In genomic region chr6:86419239-86419638, GRCm38 (mm10) we compare ENCODE assay signal across 39 mouse cellular contexts. TPM values are rescaled to one million over a fixed set of nuclear protein-coding genes. Genes with fewer than 3 reads are reported as not detected.
"Had no signal": no experiment of that assay in that cellular context is flagged by ENCODE, and none has a peak within 500 bp of the region (broad histone marks: within the 10 kb centered on the region; RNA-seq: fewer than 3 reads in every experiment).

No protein-coding gene starts in this region.

- H3K4me2 ChIP-seq: limb, embryonic 12.5 days; limb, embryonic 13.5 days; limb, embryonic 15.5 days; liver, embryonic 11.5 days; liver, embryonic 12.5 days; liver, embryonic 13.5 days; liver, embryonic 15.5 days; lung, embryonic 14.5 days; lung, embryonic 15.5 days; midbrain, embryonic 11.5 days; midbrain, embryonic 12.5 days; midbrain, embryonic 13.5 days; midbrain, embryonic 15.5 days; neural tube, embryonic 12.5 days had no signal

- H3K9ac ChIP-seq: limb, embryonic 12.5 days; limb, embryonic 13.5 days; limb, embryonic 15.5 days; liver, embryonic 12.5 days; liver, embryonic 13.5 days; liver, embryonic 14.5 days; liver, embryonic 15.5 days; liver, postnatal 0 days; lung, embryonic 14.5 days; lung, embryonic 15.5 days; midbrain, embryonic 12.5 days; midbrain, embryonic 13.5 days; midbrain, embryonic 15.5 days; neural tube, embryonic 12.5 days had no signal

- H3K4me3 ChIP-seq: limb, embryonic 10.5 days; limb, embryonic 12.5 days; limb, embryonic 13.5 days; limb, embryonic 15.5 days; liver, embryonic 12.5 days; liver, embryonic 13.5 days; liver, embryonic 15.5 days; lung, embryonic 15.5 days; megakaryocyte, embryonic 14.5 days; midbrain, embryonic 10.5 days; midbrain, embryonic 12.5 days; midbrain, embryonic 13.5 days; midbrain, embryonic 15.5 days; myocyte; neural tube, embryonic 12.5 days had no signal

- H3K4me1 ChIP-seq: limb, embryonic 10.5 days; limb, embryonic 12.5 days; limb, embryonic 13.5 days; limb, embryonic 15.5 days; liver, embryonic 12.5 days; liver, embryonic 13.5 days; liver, embryonic 15.5 days; lung, embryonic 15.5 days; midbrain, embryonic 10.5 days; midbrain, embryonic 12.5 days; midbrain, embryonic 13.5 days; midbrain, embryonic 15.5 days; neural tube, embryonic 12.5 days had no signal

- H3K27me3 ChIP-seq: limb, embryonic 12.5 days; limb, embryonic 13.5 days; limb, embryonic 15.5 days; liver, embryonic 12.5 days; liver, embryonic 13.5 days; liver, embryonic 15.5 days; lung, embryonic 15.5 days; megakaryocyte, embryonic 14.5 days; midbrain, embryonic 12.5 days; midbrain, embryonic 13.5 days; midbrain, embryonic 15.5 days; neural tube, embryonic 12.5 days had no signal

- ATAC-seq: liver, embryonic 12.5 days; liver, postnatal 0 days; lung, postnatal 0 days; midbrain, embryonic 13.5 days; midbrain, embryonic 15.5 days; midbrain, embryonic 16.5 days had no signal

- H3K27ac ChIP-seq: limb, embryonic 10.5 days; limb, embryonic 12.5 days; limb, embryonic 13.5 days; limb, embryonic 15.5 days; liver, embryonic 12.5 days; liver, embryonic 13.5 days; liver, embryonic 14.5 days; liver, embryonic 15.5 days; lung, embryonic 15.5 days; macrophage; midbrain, embryonic 10.5 days; midbrain, embryonic 12.5 days; midbrain, embryonic 13.5 days; midbrain, embryonic 15.5 days; neural tube, embryonic 12.5 days had no signal

- H3K9me3 ChIP-seq: limb, embryonic 10.5 days; limb, embryonic 12.5 days; limb, embryonic 13.5 days; limb, embryonic 15.5 days; liver, embryonic 12.5 days; liver, embryonic 13.5 days; liver, embryonic 15.5 days; lung, embryonic 15.5 days; megakaryocyte, embryonic 14.5 days; midbrain, embryonic 10.5 days; midbrain, embryonic 12.5 days; midbrain, embryonic 13.5 days; midbrain, embryonic 15.5 days; neural tube, embryonic 12.5 days had no signal

- DNase-seq: left cerebral cortex, postnatal 4 days; liver; liver, embryonic 13.5 days; liver, postnatal 0 days; lung, adult 18-20 months; lung, adult 2 months; lung, embryonic 14.5 days; lung, postnatal 10 days; lung, postnatal 14 days; lung, postnatal 36 days; lung, postnatal 4 days; midbrain, embryonic 14.5 days had no signal

RNA-seq across cellular contexts. Expression of gene Gm44790, which starts 7.2 kb away (rescaled TPM):
- total RNA-seq: left cerebral cortex, postnatal 25 days; left cerebral cortex, postnatal 36 days; left cerebral cortex, postnatal 4 days; megakaryocyte progenitor cell, adult 5-6 weeks; megakaryocyte-erythroid progenitor cell, adult 5-6 weeks had no signal
- polyA plus RNA-seq: limb, embryonic 10.5 days; limb, embryonic 12.5 days; limb, embryonic 13.5 days; liver, embryonic 11.5 days; liver, embryonic 12.5 days; liver, embryonic 13.5 days; liver, embryonic 15.5 days; liver, embryonic 16.5 days; liver, postnatal 0 days; lung, embryonic 16.5 days; lung, postnatal 0 days; macrophage; midbrain, embryonic 11.5 days; midbrain, embryonic 13.5 days; midbrain, embryonic 14.5 days; midbrain, embryonic 15.5 days; midbrain, embryonic 16.5 days; myocyte; neural tube, embryonic 11.5 days; neural tube, embryonic 12.5 days had no signal
